Mouse (Mus musculus) MEL (cell line): ENCODE results near the gene Abi3. TPM values are rescaled to one million over a fixed set of nuclear protein-coding genes. Genes with fewer than 3 reads are reported as not detected.

Experiments used
- DNase-seq: peaks from one replicate; pipeline ENCODE4 v3.0.0; 2011; ENCODE audit warnings: low read depth, low spot score
- H3K27ac ChIP-seq: 2 replicates; pipeline ENCODE4 v1.5.1; 2012; ENCODE audit warnings: low read depth, mild to moderate bottlenecking, control low read depth, low read length, moderate library complexity; ENCODE audit not compliant: control insufficient read depth
- H3K27me3 ChIP-seq, 2 experiments: fragments of 150-350 bp in 1 of 2; sonication (generic) in 1 of 2; 2 replicates each; pipeline ENCODE4 v1.6.1; 2012; ENCODE audit warnings: low read length in 2 of 2, mild to moderate bottlenecking in 2 of 2, improper control_type of control experiment in 1 of 2, moderate library complexity in 1 of 2; ENCODE audit not compliant: insufficient read depth in 2 of 2, control insufficient read depth in 1 of 2
- H3K36me3 ChIP-seq, 2 experiments: 2 replicates each; pipeline ENCODE4 v1.6.1; 2012 to 2014; ENCODE audit warnings: low read length in 2 of 2, improper control_type of control experiment in 1 of 2, inconsistent platforms in 1 of 2, mild to moderate bottlenecking in 1 of 2; ENCODE audit not compliant: insufficient read depth in 2 of 2, control insufficient read depth in 1 of 2
- H3K4me1 ChIP-seq, 2 experiments: fragments of 150-350 bp in 1 of 2; sonication (generic) in 1 of 2; 2 replicates each; pipeline ENCODE4 v1.6.1; 2012; ENCODE audit warnings: low read length in 2 of 2, improper control_type of control experiment in 1 of 2, mild to moderate bottlenecking in 1 of 2; ENCODE audit not compliant: insufficient read depth in 2 of 2, control insufficient read depth in 1 of 2
- H3K4me3 ChIP-seq, 2 experiments: fragments of 150-350 bp in 1 of 2; sonication (generic) in 1 of 2; 2 replicates each; pipeline ENCODE4 v1.5.1; 2012; ENCODE audit warnings: low read depth in 2 of 2, low read length in 2 of 2, mild to moderate bottlenecking in 2 of 2, moderate library complexity in 2 of 2, control low read depth in 1 of 2, improper control_type of control experiment in 1 of 2; ENCODE audit not compliant: control insufficient read depth in 1 of 2, insufficient read depth in 1 of 2
- H3K79me2 ChIP-seq: 2 replicates; pipeline ENCODE4 v1.6.1; 2012; ENCODE audit warnings: mild to moderate bottlenecking, low read length, moderate library complexity; ENCODE audit not compliant: control insufficient read depth, poor library complexity, insufficient read depth
- H3K9ac ChIP-seq: 2 replicates; pipeline ENCODE4 v1.6.1; 2012; ENCODE audit warnings: low read depth, mild to moderate bottlenecking, control low read depth, low read length, moderate library complexity; ENCODE audit not compliant: control insufficient read depth, poor library complexity, severe bottlenecking
- H3K9me3 ChIP-seq: fragments of 150-350 bp; sonication (generic); replicated peaks from 2 replicates; pipeline ENCODE4 v1.6.1; 2012; ENCODE audit warnings: mild to moderate bottlenecking, low read length, improper control_type of control experiment, moderate library complexity; ENCODE audit not compliant: insufficient read depth
- CHD1 ChIP-seq: IDR thresholded peaks from 2 replicates; pipeline ENCODE4 v1.6.1; 2012; ENCODE audit warnings: low read depth, mild to moderate bottlenecking, inconsistent platforms, low read length, improper control_type of control experiment
- CTCF ChIP-seq, 3 experiments: IDR thresholded peaks in 2 of 3; conservative IDR thresholded peaks in 1 of 3; 2 replicates each; pipeline ENCODE4 v1.5.1; 2011 to 2012; ENCODE audit warnings: low read length in 3 of 3, low read depth in 2 of 3, mild to moderate bottlenecking in 2 of 3, improper control_type of control experiment in 1 of 3, inconsistent platforms in 1 of 3, mixed read lengths in 1 of 3, moderate library complexity in 1 of 3; ENCODE audit not compliant: control insufficient read depth in 1 of 3, insufficient read depth in 1 of 3, poor library complexity in 1 of 3, severe bottlenecking in 1 of 3
- E2F4 ChIP-seq: IDR thresholded peaks from 2 replicates; pipeline ENCODE4 v1.6.1; 2011; ENCODE audit warnings: low read depth, low read length, improper control_type of control experiment, borderline replicate concordance
- ELF1 ChIP-seq: IDR thresholded peaks from 2 replicates; pipeline ENCODE4 v1.6.1; 2014; ENCODE audit warnings: low read depth, mild to moderate bottlenecking, inconsistent platforms, low read length, improper control_type of control experiment, moderate library complexity
- EP300 ChIP-seq, 2 experiments: IDR thresholded peaks; 2 replicates each; pipeline ENCODE4 v1.6.1; 2011; ENCODE audit warnings: improper control_type of control experiment in 2 of 2, low read length in 2 of 2, low read depth in 1 of 2, mild to moderate bottlenecking in 1 of 2
- ETS1 ChIP-seq: IDR thresholded peaks from 2 replicates; pipeline ENCODE4 v1.6.1; 2012; ENCODE audit warnings: low read depth, mild to moderate bottlenecking, inconsistent platforms, low read length, improper control_type of control experiment, moderate library complexity
- GATA1 ChIP-seq: IDR thresholded peaks from 2 replicates; pipeline ENCODE4 v1.6.1; 2011; ENCODE audit warnings: low read depth, low read length, improper control_type of control experiment
- JUND ChIP-seq: IDR thresholded peaks from 2 replicates; pipeline ENCODE4 v1.6.1; 2011; ENCODE audit warnings: low read depth, mild to moderate bottlenecking, improper control_type of control experiment, low read length
- KAT2A ChIP-seq: conservative IDR thresholded peaks from 2 replicates; pipeline ENCODE4 v1.6.1; 2012; ENCODE audit warnings: low read depth, low read length, improper control_type of control experiment, inconsistent platforms
- MAFK ChIP-seq: IDR thresholded peaks from 2 replicates; pipeline ENCODE4 v1.6.1; 2011; ENCODE audit warnings: low read depth, mild to moderate bottlenecking, low read length, improper control_type of control experiment, borderline replicate concordance
- MAZ ChIP-seq: IDR thresholded peaks from 2 replicates; pipeline ENCODE4 v1.6.1; 2012; ENCODE audit warnings: low read depth, mild to moderate bottlenecking, inconsistent platforms, low read length, improper control_type of control experiment
- MEF2A ChIP-seq: IDR thresholded peaks from 2 replicates; pipeline ENCODE4 v1.6.1; 2014; ENCODE audit warnings: low read depth, mild to moderate bottlenecking, inconsistent platforms, low read length, improper control_type of control experiment; ENCODE audit not compliant: poor library complexity, insufficient replicate concordance, severe bottlenecking; ENCODE audit errors: extremely low read depth
- MXI1 ChIP-seq: IDR thresholded peaks from 2 replicates; pipeline ENCODE4 v1.6.1; 2011; ENCODE audit warnings: mild to moderate bottlenecking, low read depth, low read length, improper control_type of control experiment
- MYB ChIP-seq: IDR thresholded peaks from 2 replicates; pipeline ENCODE4 v1.6.1; 2011; ENCODE audit warnings: mild to moderate bottlenecking, low read depth, low read length, improper control_type of control experiment
- MYC ChIP-seq: IDR thresholded peaks from 2 replicates; pipeline ENCODE4 v1.6.1; 2011; ENCODE audit warnings: low read depth, mild to moderate bottlenecking, low read length, improper control_type of control experiment, moderate library complexity
- NRF1 ChIP-seq: IDR thresholded peaks from 2 replicates; pipeline ENCODE4 v1.6.1; 2014; ENCODE audit warnings: low read depth, mild to moderate bottlenecking, inconsistent platforms, low read length, improper control_type of control experiment, moderate library complexity; ENCODE audit not compliant: poor library complexity, insufficient read depth, severe bottlenecking
- POLR2A ChIP-seq, 2 experiments: IDR thresholded peaks; 2 replicates each; pipeline ENCODE4 v1.6.1; 2011 to 2012; ENCODE audit warnings: low read length in 2 of 2, mild to moderate bottlenecking in 2 of 2, control low read depth in 1 of 2, improper control_type of control experiment in 1 of 2, low read depth in 1 of 2, moderate library complexity in 1 of 2; ENCODE audit not compliant: control insufficient read depth in 1 of 2, insufficient read depth in 1 of 2, poor library complexity in 1 of 2
- POLR2AphosphoS5 ChIP-seq: IDR thresholded peaks from 2 replicates; pipeline ENCODE4 v1.6.1; 2012; ENCODE audit warnings: low read depth, borderline replicate concordance, mild to moderate bottlenecking, inconsistent platforms, low read length, moderate library complexity, mixed read lengths
- RAD21 ChIP-seq: IDR thresholded peaks from 2 replicates; pipeline ENCODE4 v1.6.1; 2011; ENCODE audit warnings: mild to moderate bottlenecking, low read depth, low read length, improper control_type of control experiment
- RCOR1 ChIP-seq: IDR thresholded peaks from 2 replicates; pipeline ENCODE4 v1.6.1; 2012; ENCODE audit warnings: low read depth, mild to moderate bottlenecking, inconsistent platforms, low read length, improper control_type of control experiment
- TAL1 ChIP-seq: IDR thresholded peaks from 2 replicates; pipeline ENCODE4 v1.6.1; 2012; ENCODE audit warnings: mild to moderate bottlenecking, inconsistent platforms, low read length, moderate library complexity, mixed read lengths
- TBP ChIP-seq: IDR thresholded peaks from 2 replicates; pipeline ENCODE4 v1.8.0; 2011; ENCODE audit warnings: low read depth, low read length, improper control_type of control experiment
- TCF12 ChIP-seq: IDR thresholded peaks from 2 replicates; pipeline ENCODE4 v1.6.1; 2014; ENCODE audit warnings: low read depth, mild to moderate bottlenecking, inconsistent platforms, low read length, improper control_type of control experiment, moderate library complexity
- UBTF ChIP-seq: IDR thresholded peaks from 2 replicates; pipeline ENCODE4 v1.6.1; 2012; ENCODE audit warnings: low read depth, mild to moderate bottlenecking, inconsistent platforms, low read length, improper control_type of control experiment, moderate library complexity, borderline replicate concordance; ENCODE audit not compliant: insufficient read depth
- USF1 ChIP-seq: IDR thresholded peaks from 2 replicates; pipeline ENCODE4 v1.6.1; 2014; ENCODE audit warnings: low read depth, mild to moderate bottlenecking, inconsistent platforms, low read length, improper control_type of control experiment, moderate library complexity
- ZC3H11A ChIP-seq: IDR thresholded peaks from 2 replicates; pipeline ENCODE4 v1.6.1; 2012; ENCODE audit warnings: low read depth, mild to moderate bottlenecking, inconsistent platforms, low read length, improper control_type of control experiment
- ZMIZ1 ChIP-seq: IDR thresholded peaks from 2 replicates; pipeline ENCODE4 v1.6.1; 2012; ENCODE audit warnings: low read depth, mild to moderate bottlenecking, inconsistent platforms, low read length, improper control_type of control experiment, moderate library complexity
- ZNF384 ChIP-seq: IDR thresholded peaks from 2 replicates; pipeline ENCODE4 v1.6.1; 2012; ENCODE audit warnings: low read depth, mild to moderate bottlenecking, inconsistent platforms, low read length, improper control_type of control experiment
- polyA plus RNA-seq, 2 experiments: library from polyadenylated mRNA; stranded (reverse) in 1 of 2; unstranded in 1 of 2; fragments of >175 nt in 1 of 2; fragments of >200 nt in 1 of 2; gene quantifications; 2 replicates each; pipeline versions ENCODE4 v1.2.1 to v1.2.4; 2012; ENCODE audit warnings: low replicate concordance in 2 of 2, low read depth in 1 of 2; ENCODE audit not compliant: insufficient read length in 2 of 2, insufficient read depth in 1 of 2, missing spikeins in 1 of 2
- total RNA-seq: library from RNA; depleted of rRNA; stranded (reverse); fragments of 300-350 nt; gene quantifications from 2 replicates; pipeline ENCODE4 v1.2.3, GENCODE M21; 2012

The Abi3 gene
- total and polyA plus RNA-seq, 3 experiments: 3.3 to 15.4 TPM; not detected in 1

DNA sequence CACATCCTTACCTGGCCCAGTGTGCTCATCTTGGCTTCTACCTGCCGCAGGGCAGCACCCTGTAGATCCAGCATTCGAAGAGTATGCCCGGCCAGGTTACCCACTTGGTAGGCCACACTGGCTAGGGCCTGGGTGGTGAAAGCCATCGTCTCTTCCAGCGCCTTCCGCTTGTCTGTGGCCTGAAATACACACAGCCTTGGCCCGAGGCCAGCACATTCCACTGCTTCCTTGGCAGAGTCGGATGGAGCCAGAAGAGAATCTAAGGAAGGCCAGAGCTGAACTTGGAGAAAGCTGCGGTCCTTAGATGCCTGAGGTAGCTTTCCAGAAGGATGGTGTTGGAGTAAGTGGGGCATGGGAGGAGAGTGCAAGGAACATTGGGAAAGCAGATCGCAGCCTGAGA lies 5.2 kb downstream of the Abi3 start, which contains the start of gene Gngt2:
TSS of gene Gngt2 (plus strand) at position 158 of the 400 bp plus-strand sequence.
- peak within 1 kb of the TSS; percentile 74 for H3K9ac ChIP-seq
- H3K27me3 ChIP-seq: no peaks in the 10 kb centered on the region
- peak within 1 kb of the TSS; percentile 97 for H3K27ac ChIP-seq
- DNase-seq: no peak
- H3K4me3 ChIP-seq: no peak within 1 kb of the TSS; a peak in 2 of 4 replicates
- no peaks in the 10 kb centered on the region; the same call in 1 of the 2 replicates for H3K79me2 ChIP-seq
- TF ChIP-seq MAZ: no peak
- no peak for TF ChIP-seq POLR2A (IDR thresholded peaks at IDR 0.05; ENCODE audit: control insufficient read depth in 1 of 2, insufficient read depth in 1 of 2, low read depth in 1 of 2, low read length in 2 of 2, poor library complexity in 1 of 2)
- no peak for TF ChIP-seq E2F4
- no peak for TF ChIP-seq ZC3H11A
- TF ChIP-seq TAL1: no peak
- no peak for TF ChIP-seq TBP
- no peak for TF ChIP-seq TCF12
- TF ChIP-seq GATA1: no peak
- no peak for TF ChIP-seq CHD1
- TF ChIP-seq EP300 (IDR thresholded peaks at IDR 0.05; ENCODE audit: low read depth in 1 of 2, low read length in 2 of 2): no peak
- no peak for TF ChIP-seq KAT2A
- TF ChIP-seq RAD21: no peak
- TF ChIP-seq USF1: no peak
- no peak for TF ChIP-seq ELF1
- no peak for TF ChIP-seq POLR2AphosphoS5
- no peak for TF ChIP-seq NRF1
- no peak for TF ChIP-seq MEF2A
- no peak for TF ChIP-seq MAFK
- no peak for TF ChIP-seq ZMIZ1
- no peaks in the 10 kb centered on the region for H3K9me3 ChIP-seq
- H3K36me3 ChIP-seq: peaks cover 0 to 25% of the 10 kb centered on the region in 2 experiments; a peak in 2 of 4 replicates
- H3K4me1 ChIP-seq: peaks cover 16 to 57% of the 10 kb centered on the region in 2 experiments

- TF ChIP-seq CTCF (IDR thresholded peaks at IDR 0.05 in 2 of 3, conservative IDR thresholded peaks at IDR 0.05 in 1 of 3; ENCODE audit: control insufficient read depth in 1 of 3, insufficient read depth in 1 of 3, low read depth in 2 of 3, low read length in 3 of 3, poor library complexity in 1 of 3, severe bottlenecking in 1 of 3) (no peak), CHD1 (no peak), ETS1 (no peak), RCOR1 (no peak), UBTF (no peak), E2F4 (no peak), TAL1 (no peak), KAT2A (no peak), GATA1 (no peak), MYC (no peak), MAFK (no peak), MXI1 (no peak), POLR2A (IDR thresholded peaks at IDR 0.05; ENCODE audit: control insufficient read depth in 1 of 2, insufficient read depth in 1 of 2, low read depth in 1 of 2, low read length in 2 of 2, poor library complexity in 1 of 2) (no peak), TCF12 (no peak), ZC3H11A (no peak), MYB (no peak), ZNF384 (no peak), JUND (no peak), TBP (no peak)
- Histone ChIP-seq H3K9me3 (no peaks in the 10 kb centered on the region), H3K36me3 (peaks cover 0 to 25% of the 10 kb centered on the region in 2 experiments; a peak in 2 of 4 replicates), H3K4me3 (no peak overlapping the region), H3K4me1 (peaks cover 16 to 52% of the 10 kb centered on the region in 2 experiments), H3K9ac (peak overlapping the region; percentile 74; the same call in 1 of the 2 replicates), H3K27ac (peak overlapping the region; percentile 97), H3K79me2 (no peaks in the 10 kb centered on the region; the same call in 1 of the 2 replicates), H3K27me3 (no peaks in the 10 kb centered on the region)
- peak; percentile 14 for DNase-seq
These were observed 5.8 kb downstream of the Abi3 start for GRCm38 (mm10) chr11:95836433-95836832.
